Mouse (Mus musculus): ENCODE data around the gene Cemip2. TPM values are rescaled to one million over a fixed set of nuclear protein-coding genes. Genes with fewer than 3 reads are reported as not detected.

Cemip2 gene
- total and polyA plus RNA-seq, 3 experiments: 2.5 to 10.9 (median 7.7) TPM

DNA sequence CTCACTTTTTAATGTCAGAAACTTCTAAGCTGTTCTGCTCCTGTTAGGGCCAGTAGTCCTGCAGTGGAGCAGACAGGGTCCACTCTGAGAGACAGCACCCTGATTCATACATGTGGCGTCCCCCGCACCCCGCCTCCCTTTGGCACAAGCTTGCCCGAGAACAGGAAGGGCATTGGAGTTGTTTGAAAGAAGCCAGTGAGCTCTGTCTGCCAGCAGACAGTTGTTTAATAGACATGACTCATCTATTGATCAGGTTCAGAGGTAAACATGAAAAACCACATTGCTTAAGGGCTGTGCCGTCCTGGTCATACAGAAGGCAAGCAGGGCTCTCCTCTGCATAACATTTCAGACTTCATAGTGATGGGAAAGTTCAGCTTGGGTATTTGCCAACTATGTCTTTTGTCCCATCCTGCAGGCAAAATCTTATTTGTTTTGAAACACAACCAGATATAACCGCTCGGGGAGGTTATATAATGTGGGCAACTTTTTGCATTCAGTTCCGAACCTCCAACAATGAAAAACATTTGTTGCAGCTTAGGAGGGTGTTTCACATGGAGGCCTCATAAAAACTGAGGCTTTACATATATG lies 36.4 kb downstream of the Cemip2 start:
- Histone ChIP-seq H3K9me3 (replicated peaks) (no peaks in the 10 kb centered on the region), H3K4me1 (ENCODE audit: insufficient read depth, low read depth, low read length) (no peaks in the 10 kb centered on the region), H3K4me3 (ENCODE audit: low read depth, low read length) (no peak overlapping the region), H3K36me3 (replicated peaks) (peaks cover 65% of the 10 kb centered on the region), H3K27me3 (ENCODE audit: insufficient read depth, low read length) (no peaks in the 10 kb centered on the region)
- DNase-seq (ENCODE audit: low spot score) (no peak), ATAC-seq (ENCODE audit: extremely low read depth, insufficient number of reproducible peaks, low FRiP score, poor library complexity, severe bottlenecking) (no peak)
- TF ChIP-seq GATA2 (IDR thresholded peaks at IDR 0.05; ENCODE audit: borderline replicate concordance, low read depth, low read length) (no peak), POLR2AphosphoS5 (IDR thresholded peaks at IDR 0.05; ENCODE audit: insufficient replicate concordance, low read depth, low read length) (no peak), CTCF (IDR thresholded peaks at IDR 0.05; ENCODE audit: low read depth, low read length) (no peak), TAL1 (conservative IDR thresholded peaks at IDR 0.05; ENCODE audit: low read depth, low read length) (no peak), GATA1 (IDR thresholded peaks at IDR 0.05; ENCODE audit: borderline replicate concordance, low read length) (no peak)

DNA sequence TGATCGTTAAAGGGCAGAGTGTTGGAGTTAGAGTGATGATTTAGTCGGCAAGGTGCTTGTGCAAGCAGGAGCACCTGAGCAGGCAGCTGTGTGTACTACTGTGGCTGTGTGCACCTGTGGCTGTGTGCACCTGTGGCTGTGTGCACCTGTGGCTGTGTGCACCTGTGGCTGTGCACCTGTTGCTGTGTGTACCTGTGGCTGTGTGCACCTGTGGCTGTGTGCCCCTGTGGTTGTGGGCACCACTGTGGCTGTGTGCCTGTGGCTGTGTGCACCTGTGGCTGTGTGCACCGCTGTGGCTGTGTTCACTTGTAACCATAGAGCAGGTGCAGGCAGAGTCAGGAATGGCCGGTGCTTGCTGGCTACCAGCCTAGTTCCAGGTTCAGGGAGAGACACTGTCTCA lies 38.1 kb downstream of the Cemip2 start:
- TF ChIP-seq POLR2AphosphoS5 (IDR thresholded peaks at IDR 0.05; ENCODE audit: insufficient replicate concordance, low read depth, low read length) (no peak), TAL1 (conservative IDR thresholded peaks at IDR 0.05; ENCODE audit: low read depth, low read length) (no peak), CTCF (IDR thresholded peaks at IDR 0.05; ENCODE audit: low read depth, low read length) (no peak), GATA1 (IDR thresholded peaks at IDR 0.05; ENCODE audit: borderline replicate concordance, low read length) (no peak), GATA2 (IDR thresholded peaks at IDR 0.05; ENCODE audit: borderline replicate concordance, low read depth, low read length) (no peak)
- Histone ChIP-seq H3K9me3 (replicated peaks) (no peaks in the 10 kb centered on the region), H3K36me3 (replicated peaks) (peaks cover 65% of the 10 kb centered on the region), H3K4me3 (ENCODE audit: low read depth, low read length) (no peak overlapping the region), H3K4me1 (ENCODE audit: insufficient read depth, low read depth, low read length) (no peaks in the 10 kb centered on the region), H3K27me3 (ENCODE audit: insufficient read depth, low read length) (no peaks in the 10 kb centered on the region)
- DNase-seq (ENCODE audit: low spot score) (no peak), ATAC-seq (ENCODE audit: extremely low read depth, insufficient number of reproducible peaks, low FRiP score, poor library complexity, severe bottlenecking) (no peak)

DNA sequence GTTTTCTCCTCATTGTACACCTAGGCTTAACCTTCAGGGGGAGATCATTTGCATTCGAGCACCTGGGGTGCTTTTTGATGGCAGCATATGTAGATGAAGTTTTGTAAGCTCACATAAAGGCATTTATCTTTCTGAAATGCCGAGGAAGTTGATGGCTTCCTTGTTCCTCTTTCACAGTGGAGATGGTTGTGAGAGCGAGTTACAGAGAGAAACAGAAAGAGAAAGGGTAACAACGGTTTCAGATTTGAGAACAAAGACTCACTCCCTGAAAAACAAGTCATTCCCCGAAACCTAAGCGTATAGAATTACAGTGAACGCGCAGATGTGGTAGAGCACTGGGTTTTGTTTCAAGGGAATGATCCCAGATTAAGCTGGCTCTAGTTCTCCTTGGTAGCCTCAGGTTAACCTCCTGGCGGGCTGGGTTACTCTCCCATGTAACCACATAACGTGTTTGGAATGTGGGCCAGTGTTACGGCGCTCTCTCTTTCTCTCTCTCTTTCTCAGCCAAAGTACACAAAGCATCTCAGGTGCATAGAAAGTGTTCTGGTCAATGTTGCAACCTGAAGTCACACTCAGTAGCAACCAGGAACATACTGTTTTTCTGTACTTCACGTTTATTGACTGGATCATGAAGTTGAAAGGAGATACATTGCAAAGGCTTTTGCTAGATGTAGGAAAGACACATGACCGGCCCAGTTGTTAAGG lies 40.0 kb downstream of the Cemip2 start:
- H3K36me3 ChIP-seq (replicated peaks): peaks cover 55% of the 10 kb centered on the region
- no peaks in the 10 kb centered on the region; the same call in 1 of the 2 replicates for H3K4me1 ChIP-seq (ENCODE audit: insufficient read depth, low read depth, low read length)
- ATAC-seq (ENCODE audit: extremely low read depth, insufficient number of reproducible peaks, low FRiP score, poor library complexity, severe bottlenecking): no peak
- TF ChIP-seq CTCF (IDR thresholded peaks at IDR 0.05; ENCODE audit: low read depth, low read length): no peak
- TF ChIP-seq GATA2 (IDR thresholded peaks at IDR 0.05; ENCODE audit: borderline replicate concordance, low read depth, low read length): no peak
- TF ChIP-seq GATA1 (IDR thresholded peaks at IDR 0.05; ENCODE audit: borderline replicate concordance, low read length): no peak
- no peak for TF ChIP-seq TAL1 (conservative IDR thresholded peaks at IDR 0.05; ENCODE audit: low read depth, low read length)
- TF ChIP-seq POLR2AphosphoS5 (IDR thresholded peaks at IDR 0.05; ENCODE audit: insufficient replicate concordance, low read depth, low read length): no peak
- no peak overlapping the region for H3K4me3 ChIP-seq (ENCODE audit: low read depth, low read length)
- H3K27me3 ChIP-seq (ENCODE audit: insufficient read depth, low read length): no peaks in the 10 kb centered on the region
- no peak for DNase-seq (ENCODE audit: low spot score)
- no peaks in the 10 kb centered on the region for H3K9me3 ChIP-seq (replicated peaks)

DNA sequence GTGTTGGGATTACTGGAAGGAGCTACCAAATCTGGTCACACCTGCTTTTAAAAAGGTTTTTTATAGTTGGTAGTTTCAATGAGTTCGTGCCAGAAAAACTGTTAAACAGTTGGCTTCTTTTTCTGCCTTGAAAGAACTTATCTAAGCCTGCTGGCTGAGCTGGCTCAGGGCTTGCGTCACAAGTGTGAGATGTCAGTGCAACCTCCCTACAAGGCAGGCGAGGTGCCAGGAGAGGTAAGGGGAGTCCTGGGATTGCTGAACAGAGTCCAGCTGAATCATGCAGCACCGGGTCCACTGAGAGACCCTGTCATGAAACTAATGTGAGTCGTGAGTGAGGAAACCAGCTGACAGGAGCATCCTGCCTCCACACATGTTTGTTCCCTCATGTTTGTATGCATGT lies 41.4 kb downstream of the Cemip2 start:
- DNase-seq (ENCODE audit: low spot score): no peak
- TF ChIP-seq POLR2AphosphoS5 (IDR thresholded peaks at IDR 0.05; ENCODE audit: insufficient replicate concordance, low read depth, low read length) (no peak), CTCF (IDR thresholded peaks at IDR 0.05; ENCODE audit: low read depth, low read length) (no peak), GATA2 (IDR thresholded peaks at IDR 0.05; ENCODE audit: borderline replicate concordance, low read depth, low read length) (no peak), TAL1 (conservative IDR thresholded peaks at IDR 0.05; ENCODE audit: low read depth, low read length) (no peak), GATA1 (IDR thresholded peaks at IDR 0.05; ENCODE audit: borderline replicate concordance, low read length) (no peak)

DNA sequence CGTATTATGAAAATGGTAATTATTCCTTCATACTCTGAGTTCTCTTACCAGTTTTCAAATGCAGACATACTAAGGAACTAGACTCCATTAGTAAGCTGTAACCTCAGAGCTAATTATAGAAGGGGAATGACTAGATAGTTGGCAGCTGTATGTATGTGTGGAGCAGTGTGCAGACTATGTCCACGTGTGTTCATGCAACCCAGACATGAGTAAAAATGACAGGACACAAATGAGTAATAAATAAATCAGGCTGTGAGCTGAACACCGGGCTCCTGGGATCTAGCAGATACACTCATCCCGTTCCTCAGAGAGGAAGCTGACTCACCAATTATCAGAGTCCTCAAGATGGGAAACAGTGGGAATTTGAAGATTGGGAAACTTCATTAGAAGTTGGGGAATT lies 42.0 kb downstream of the Cemip2 start:
- H3K9me3 ChIP-seq (replicated peaks): no peaks in the 10 kb centered on the region
- TF ChIP-seq GATA1 (IDR thresholded peaks at IDR 0.05; ENCODE audit: borderline replicate concordance, low read length) (no peak), POLR2AphosphoS5 (IDR thresholded peaks at IDR 0.05; ENCODE audit: insufficient replicate concordance, low read depth, low read length) (no peak), TAL1 (conservative IDR thresholded peaks at IDR 0.05; ENCODE audit: low read depth, low read length) (no peak), CTCF (IDR thresholded peaks at IDR 0.05; ENCODE audit: low read depth, low read length) (no peak), GATA2 (IDR thresholded peaks at IDR 0.05; ENCODE audit: borderline replicate concordance, low read depth, low read length) (no peak)
- no peak overlapping the region for H3K4me3 ChIP-seq (ENCODE audit: low read depth, low read length)
- H3K36me3 ChIP-seq (replicated peaks): peaks cover 47% of the 10 kb centered on the region
- ATAC-seq (ENCODE audit: extremely low read depth, insufficient number of reproducible peaks, low FRiP score, poor library complexity, severe bottlenecking) (no peak), DNase-seq (ENCODE audit: low spot score) (no peak)
- H3K4me1 ChIP-seq (ENCODE audit: insufficient read depth, low read depth, low read length): peaks cover 3% of the 10 kb centered on the region; the same call in 1 of the 2 replicates
- no peaks in the 10 kb centered on the region for H3K27me3 ChIP-seq (ENCODE audit: insufficient read depth, low read length)

More for the DNA sequence above, 41.4 kb downstream of the Cemip2 start:
- Histone ChIP-seq H3K36me3 (replicated peaks) (peaks cover 45% of the 10 kb centered on the region), H3K9me3 (replicated peaks) (no peaks in the 10 kb centered on the region), H3K4me3 (ENCODE audit: low read depth, low read length) (no peak overlapping the region), H3K27me3 (ENCODE audit: insufficient read depth, low read length) (no peaks in the 10 kb centered on the region), H3K4me1 (ENCODE audit: insufficient read depth, low read depth, low read length) (peaks cover 3% of the 10 kb centered on the region; the same call in 1 of the 2 replicates)
- ATAC-seq (ENCODE audit: extremely low read depth, insufficient number of reproducible peaks, low FRiP score, poor library complexity, severe bottlenecking): no peak

DNA sequence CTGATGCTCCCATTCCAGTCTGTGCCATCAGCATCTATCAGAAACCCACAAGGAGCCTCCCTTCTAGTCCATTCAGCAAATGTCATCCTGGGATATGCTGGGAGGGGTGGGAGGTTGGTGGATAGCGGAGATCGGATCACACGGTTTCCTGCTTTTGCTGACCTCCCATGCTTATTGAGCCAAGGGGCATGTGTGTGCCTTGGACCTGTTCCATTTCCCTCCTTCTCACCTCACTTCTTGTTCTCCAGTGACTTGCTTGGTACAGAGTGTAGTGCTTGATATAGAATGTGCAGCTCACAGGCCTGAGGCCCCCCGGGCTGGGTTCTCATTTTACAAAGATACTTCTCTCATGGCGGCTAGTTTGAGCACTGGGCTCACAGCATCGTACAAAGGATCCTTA lies 43.7 kb downstream of the Cemip2 start:
- no peak for ATAC-seq (ENCODE audit: extremely low read depth, insufficient number of reproducible peaks, low FRiP score, poor library complexity, severe bottlenecking)
- no peak for DNase-seq (ENCODE audit: low spot score)
- Histone ChIP-seq H3K36me3 (replicated peaks) (peaks cover 39% of the 10 kb centered on the region), H3K4me1 (ENCODE audit: insufficient read depth, low read depth, low read length) (peaks cover 5% of the 10 kb centered on the region; the same call in 1 of the 2 replicates), H3K27me3 (ENCODE audit: insufficient read depth, low read length) (no peaks in the 10 kb centered on the region), H3K9me3 (replicated peaks) (no peaks in the 10 kb centered on the region), H3K4me3 (ENCODE audit: low read depth, low read length) (no peak overlapping the region)
- TF ChIP-seq GATA1 (IDR thresholded peaks at IDR 0.05; ENCODE audit: borderline replicate concordance, low read length): no peak
- TF ChIP-seq TAL1 (conservative IDR thresholded peaks at IDR 0.05; ENCODE audit: low read depth, low read length): no peak
- no peak for TF ChIP-seq GATA2 (IDR thresholded peaks at IDR 0.05; ENCODE audit: borderline replicate concordance, low read depth, low read length)
- no peak for TF ChIP-seq POLR2AphosphoS5 (IDR thresholded peaks at IDR 0.05; ENCODE audit: insufficient replicate concordance, low read depth, low read length)
